Mouse (Mus musculus) ovary, adult 10 weeks (tissue): Measurements from ENCODE around the gene Dbr1. TPM values are rescaled to one million over a fixed set of nuclear protein-coding genes. Genes with fewer than 3 reads are reported as not detected.

Experiments used
- polyA plus RNA-seq: library from polyadenylated mRNA; stranded (reverse); fragments of 350-450 nt; fragmentation: Illumina TruSeq; extraction: RNeasy Lipid Tissue Mini Kit (QIAGEN cat#74804); gene quantifications from one replicate; pipeline ENCODE4 v1.2.3, GENCODE M21; 2014

Dbr1 gene
- 24.7 TPM for polyA plus RNA-seq

GRCm38 (mm10) chr9:99575677-99576480 is at the start of gene Dbr1:
Gene Dbr1 (plus strand): TSS chr9:99575799.

DNA sequence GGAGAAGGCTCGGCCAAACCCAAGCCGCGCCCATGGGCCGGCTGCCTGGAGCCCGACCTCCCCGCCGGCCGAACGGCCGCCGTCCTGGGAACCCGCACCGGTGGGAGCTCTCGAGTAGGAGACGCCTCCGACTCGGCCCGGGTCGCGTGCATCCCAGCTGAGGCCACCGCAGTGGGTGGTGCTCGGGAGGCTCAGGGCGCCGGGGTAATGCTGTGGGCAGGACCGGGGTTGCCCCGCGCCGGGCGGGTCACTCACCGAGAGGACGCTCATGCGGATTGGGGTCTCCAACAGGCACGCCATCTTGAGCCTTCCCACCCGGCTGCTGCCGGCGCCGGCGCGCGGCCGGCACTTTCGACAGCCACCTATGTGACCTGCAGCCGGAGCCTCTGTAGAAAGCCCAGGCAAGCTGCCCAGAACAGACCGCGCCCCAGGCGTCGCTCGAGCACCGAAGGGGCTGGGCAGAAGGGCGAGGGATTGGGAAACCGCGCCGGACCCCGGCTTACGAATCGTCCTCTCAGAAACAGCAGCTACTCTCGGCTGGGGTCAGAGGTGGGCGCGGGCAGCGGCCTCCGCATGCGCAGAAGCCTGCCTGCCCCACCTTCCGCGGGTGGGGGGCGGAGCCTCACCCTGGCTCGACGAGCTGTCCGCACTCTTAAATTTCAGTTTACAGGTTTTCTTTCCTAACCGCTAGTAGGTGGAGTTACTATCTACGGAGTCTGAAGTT is 7.1 kb upstream of the Dbr1 start, which contains the start of gene Armc8:
Armc8 (minus strand) TSS at position 553 of the 724 bp plus-strand sequence.

GRCm38 (mm10) chr9:99612202-99612601 is 36.6 kb downstream of the Dbr1 start, which contains the start of gene A4gnt:
Gene A4gnt (plus strand): TSS chr9:99612502.

GRCm38 (mm10) chr9:99629281-99630011 is 53.8 kb downstream of the Dbr1 start, which contains the start of gene Dzip1l:
Gene Dzip1l (plus strand): TSS chr9:99629496.

Other genes starting within 250 kb of the Dbr1 start
- 4.5 TPM for gene Esyt3, start 217.2 kb upstream of the Dbr1 start, polyA plus RNA-seq
- gene Mras, start 138.4 kb upstream of the Dbr1 start, polyA plus RNA-seq, result 63.6 TPM
- gene Nme9, start 124.3 kb upstream of the Dbr1 start, polyA plus RNA-seq, result 1.7 TPM
- gene Armc8, start 6.9 kb upstream of the Dbr1 start, polyA plus RNA-seq, result 45.2 TPM
- not detected for gene A4gnt, start 36.7 kb downstream of the Dbr1 start, polyA plus RNA-seq
- 3.0 TPM for gene Dzip1l, start 53.7 kb downstream of the Dbr1 start, polyA plus RNA-seq
- 0.17 TPM for gene Cldn18, start 141.5 kb downstream of the Dbr1 start, polyA plus RNA-seq